Mouse (Mus musculus) heart, adult 2 months (tissue): ENCODE results near the gene Safb. TPM values are rescaled to one million over a fixed set of nuclear protein-coding genes. Genes with fewer than 3 reads are reported as not detected.

Source experiments
- DNase-seq, 2 experiments: peaks; one replicate each; pipeline ENCODE4 v3.0.0; 2021
- H3K27ac ChIP-seq: fragments of 200-600 bp; 2 replicates; pipeline ENCODE4 v1.8.1; 2022
- H3K27me3 ChIP-seq: fragments of 200-500 bp; 2 replicates; pipeline ENCODE4 v1.6.1; 2012; ENCODE audit warnings: mild to moderate bottlenecking, low read length, inconsistent platforms, mixed read lengths; ENCODE audit not compliant: control insufficient read depth, insufficient read depth
- H3K36me3 ChIP-seq: fragments of 200-500 bp; 2 replicates; pipeline ENCODE4 v1.6.1; 2012; ENCODE audit warnings: low read length, inconsistent platforms; ENCODE audit not compliant: control insufficient read depth, insufficient read depth
- H3K4me1 ChIP-seq: fragments of 200-500 bp; 2 replicates; pipeline ENCODE4 v1.6.1; 2011; ENCODE audit warnings: low read length; ENCODE audit not compliant: control insufficient read depth, insufficient read depth
- H3K4me3 ChIP-seq: fragments of 200-600 bp; 2 replicates; pipeline ENCODE4 v1.8.1; 2022
- H3K79me2 ChIP-seq: fragments of 200-500 bp; replicated peaks from 2 replicates; pipeline ENCODE4 v1.6.1; 2012; ENCODE audit warnings: mild to moderate bottlenecking, inconsistent platforms, low read length, moderate library complexity, mixed read lengths; ENCODE audit not compliant: control insufficient read depth, insufficient read depth
- H3K9ac ChIP-seq: fragments of 200-500 bp; 2 replicates; pipeline ENCODE4 v1.6.1; 2012; ENCODE audit warnings: low read depth, mild to moderate bottlenecking, control low read depth, inconsistent platforms, low read length, mixed read lengths
- CTCF ChIP-seq: fragments of 200-600 bp; IDR thresholded peaks from 2 replicates; pipeline ENCODE4 v1.8.1; 2022; ENCODE audit warnings: antibody characterized with exemption, mild to moderate bottlenecking, moderate library complexity
- EP300 ChIP-seq: fragments of 200-500 bp; IDR thresholded peaks from 2 replicates; pipeline ENCODE4 v1.6.1; 2011; ENCODE audit warnings: low read depth, low read length, control low read depth; ENCODE audit not compliant: insufficient read depth
- POLR2A ChIP-seq: fragments of 200-500 bp; IDR thresholded peaks from 2 replicates; pipeline ENCODE4 v1.6.1; 2011; ENCODE audit warnings: mild to moderate bottlenecking, low read depth, low read length, control low read depth; ENCODE audit not compliant: insufficient read depth
- WGBS: fragments of 180-500 bp; shearing (Covaris S2); methylation state at CpG from one replicate; pipeline ENCODE4 v1.1.7; 2018; 5-methylcytosine and 5-hydroxymethylcytosine counted together
- intact Hi-C: fragments of 180-260 bp; cut with DNase I; formaldehyde crosslinking; loops from one replicate; pipeline ENCODE4 v1.15.1; 2025
- polyA plus RNA-seq: library from polyadenylated mRNA; depleted of rRNA; stranded (reverse); fragments of >200 nt; gene quantifications from 2 replicates; pipeline ENCODE4 v1.2.3, GENCODE M21; 2012
- total RNA-seq, 2 experiments: library from RNA; stranded (reverse); gene quantifications; 2 replicates each; pipeline ENCODE4 v1.2.3; 2021

Gene Safb
- total and polyA plus RNA-seq, 3 experiments, result 57.5 to 69.1 (median 61.3) TPM

DNA sequence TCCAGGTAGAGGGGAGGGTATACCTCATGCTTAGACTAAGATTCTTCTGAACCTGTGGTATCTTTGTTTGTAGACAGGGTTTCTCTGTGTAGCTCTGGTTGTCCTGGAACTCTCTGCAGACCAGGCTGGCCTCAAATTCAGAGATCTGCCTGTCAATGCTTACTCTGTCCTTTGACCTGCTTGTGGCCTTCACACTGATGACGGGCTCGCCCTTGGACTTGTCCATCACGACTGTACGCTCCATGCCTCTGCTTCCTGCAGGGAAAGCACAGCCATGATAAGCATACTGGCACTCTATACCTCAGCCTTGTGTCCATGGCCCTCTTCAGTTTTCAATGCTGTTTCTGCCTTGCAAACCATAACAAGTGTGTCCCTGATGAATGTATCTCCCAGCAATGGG lies 17.3 kb upstream of the Safb start:
- Histone ChIP-seq H3K9ac (no peak overlapping the region), H3K4me1 (no peaks in the 10 kb centered on the region), H3K36me3 (no peaks in the 10 kb centered on the region), H3K4me3 (no peak overlapping the region), H3K27me3 (no peaks in the 10 kb centered on the region), H3K79me2 (no peaks in the 10 kb centered on the region), H3K27ac (no peak overlapping the region)
- no peak for TF ChIP-seq EP300
- TF ChIP-seq CTCF, result no peak
- no peak for TF ChIP-seq POLR2A
- no peak for DNase-seq
- WGBS, result 90% methylated on average over 4 of the region's 4 CpGs
- intact Hi-C loops, result no loop called here

- H3K27me3 ChIP-seq, result no peaks in the 10 kb centered on the region
- intact Hi-C loops, result no loop called here
- no peaks in the 10 kb centered on the region for H3K4me1 ChIP-seq
- H3K4me3 ChIP-seq, result no peak overlapping the region
- TF ChIP-seq EP300 (no peak), CTCF (no peak), POLR2A (no peak)
- H3K79me2 ChIP-seq, result no peaks in the 10 kb centered on the region
- H3K36me3 ChIP-seq, result no peaks in the 10 kb centered on the region
- no peak overlapping the region for H3K9ac ChIP-seq
- H3K27ac ChIP-seq, result no peak overlapping the region
- DNase-seq, result no peak
- 75% methylated on average over 4 of the region's 4 CpGs for whole genome bisulfite sequencing
Measured at GRCm38 (mm10) chr17:56570287-56570686, 14.3 kb upstream of the Safb start.

DNA sequence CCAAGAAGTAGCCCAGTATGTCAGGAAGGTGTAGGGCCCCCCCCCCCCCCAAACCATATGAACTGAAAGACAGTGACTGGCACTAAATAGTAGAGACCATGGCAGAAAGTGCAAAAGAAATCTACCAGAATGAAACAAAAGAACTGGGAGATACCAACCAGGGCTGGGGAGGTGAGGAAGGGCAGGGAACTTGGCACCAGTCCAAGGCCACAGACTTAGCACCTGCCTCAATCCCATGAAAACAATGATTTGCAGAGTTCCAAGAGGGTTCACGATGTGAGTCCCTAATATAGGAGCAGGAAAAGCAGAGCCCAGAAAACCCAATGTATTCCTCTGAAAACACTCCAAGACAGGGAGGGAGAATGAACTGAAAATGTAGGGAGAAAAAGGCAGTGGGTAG lies 12.5 kb upstream of the Safb start:
- Histone ChIP-seq H3K4me1 (no peaks in the 10 kb centered on the region), H3K27me3 (no peaks in the 10 kb centered on the region), H3K4me3 (no peak overlapping the region), H3K36me3 (no peaks in the 10 kb centered on the region), H3K9ac (no peak overlapping the region), H3K79me2 (no peaks in the 10 kb centered on the region), H3K27ac (no peak overlapping the region)
- TF ChIP-seq EP300 (no peak), POLR2A (no peak), CTCF (no peak)
- 26% methylated on average over 1 of the region's 1 CpGs for WGBS
- no peak for DNase-seq
- intact Hi-C loops, result no loop called here

GRCm38 (mm10) chr17:56572939-56573338 lies 11.7 kb upstream of the Safb start:
- intact Hi-C loops, result no loop called here
- H3K27me3 ChIP-seq, result no peaks in the 10 kb centered on the region
- no peak for TF ChIP-seq CTCF
- TF ChIP-seq POLR2A, result no peak
- TF ChIP-seq EP300, result no peak
- DNase-seq, result no peak
- no peaks in the 10 kb centered on the region for H3K4me1 ChIP-seq
- H3K79me2 ChIP-seq, result no peaks in the 10 kb centered on the region
- WGBS, result 91% methylated on average over 3 of the region's 3 CpGs
- no peaks in the 10 kb centered on the region for H3K36me3 ChIP-seq
- H3K9ac ChIP-seq, result no peak overlapping the region
- H3K4me3 ChIP-seq, result no peak overlapping the region
- no peak overlapping the region for H3K27ac ChIP-seq

- Histone ChIP-seq H3K4me3 (peak overlapping the region; percentile 100), H3K79me2 (peaks cover 16% of the 10 kb centered on the region), H3K27ac (peak overlapping the region; percentile 98), H3K27me3 (no peaks in the 10 kb centered on the region), H3K4me1 (peaks cover 21% of the 10 kb centered on the region), H3K36me3 (peaks cover 30% of the 10 kb centered on the region), H3K9ac (peak overlapping the region; percentile 17)
- TF ChIP-seq CTCF (no peak), POLR2A (no peak)
- DNase-seq, result no peak
- 61% methylated on average over 1 of the region's 1 CpGs for WGBS
- intact Hi-C loops, result loop anchor here (5.0 kb wide), 1 partner anchor 44 kb away; the partner anchor contains the start of genes Catsperd and Lonp1
Measured at GRCm38 (mm10) chr17:56583071-56583470, 1.6 kb upstream of the Safb start.

- intact Hi-C loops, result loop anchor here (5.0 kb wide), 1 partner anchor 44 kb away; the partner anchor contains the start of genes Catsperd and Lonp1
- peaks cover 17% of the 10 kb centered on the region for H3K79me2 ChIP-seq
- H3K4me3 ChIP-seq, result peak overlapping the region; percentile 100
- peak overlapping the region; percentile 97 for H3K9ac ChIP-seq
- WGBS, result under 1% methylated on average over 33 of the region's 33 CpGs
- H3K27me3 ChIP-seq, result no peaks in the 10 kb centered on the region
- TF ChIP-seq EP300 (no peak), POLR2A (no peak), CTCF (no peak)
- peaks cover 33% of the 10 kb centered on the region for H3K36me3 ChIP-seq
- peaks cover 23% of the 10 kb centered on the region for H3K4me1 ChIP-seq
- peak; percentile 18 to 63 for DNase-seq
- peak overlapping the region; percentile 98 for H3K27ac ChIP-seq
Measured at GRCm38 (mm10) chr17:56583611-56584256, 891 bp upstream of the Safb start.
